Mouse (Mus musculus) C3H10T1/2 (cell line): Measurements from ENCODE around the gene Gtse1. TPM values are rescaled to one million over a fixed set of nuclear protein-coding genes. Genes with fewer than 3 reads are reported as not detected.

ENCODE experiments used
- polyA plus RNA-seq, 2 experiments: library from polyadenylated mRNA; unstranded; fragments of >200 nt; fragmentation: generic; extraction: Trizol; gene quantifications; one replicate each; pipeline ENCODE4 v1.2.1; 2012; ENCODE audit warnings: missing spikeins in 2 of 2

Gene Gtse1
- 10 to 100 TPM; 26.3 to 33.7 TPM for polyA plus RNA-seq

GRCm38 (mm10) chr15:85859490-85860031 is at the start of gene Gtse1:
Gene Gtse1, plus strand, starts transcription at chr15:85859745.

DNA sequence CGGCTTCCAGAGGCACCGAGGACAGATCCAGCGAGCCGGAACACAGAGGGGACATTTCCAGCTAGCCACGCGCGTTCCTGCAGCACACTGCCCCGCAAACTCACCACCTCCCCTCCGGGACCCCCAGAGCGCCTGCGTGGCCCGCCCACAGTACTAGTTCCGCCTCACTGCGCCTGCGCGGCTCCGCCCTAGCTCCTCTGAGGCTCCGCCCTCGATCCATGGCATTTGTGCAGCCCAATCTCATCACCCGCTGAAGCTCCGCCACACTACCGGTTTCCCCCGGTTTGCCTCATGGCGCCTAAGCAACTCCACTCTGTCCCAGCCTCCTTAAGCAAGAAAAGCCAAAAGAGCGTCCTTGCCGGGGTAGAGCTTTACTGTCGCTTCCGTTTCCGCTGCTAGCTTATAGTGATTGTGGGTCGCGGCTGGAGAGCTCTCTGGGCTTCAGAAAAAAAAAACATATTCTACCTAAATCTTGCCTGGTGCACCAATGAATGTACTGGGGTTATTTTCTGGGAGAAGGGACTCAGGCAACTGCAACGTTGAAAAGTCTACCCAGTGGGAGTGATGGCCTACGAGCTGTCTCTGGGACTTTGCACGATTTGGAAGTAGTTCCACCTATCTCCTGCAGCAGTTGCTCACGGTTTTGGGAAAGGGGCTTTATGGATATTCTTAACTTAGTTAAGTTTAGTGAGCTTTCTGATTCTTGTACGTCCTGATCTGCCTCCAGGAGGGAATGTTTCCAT is 47.8 kb upstream of the Gtse1 start, which contains the start of gene Cdpf1:
Cdpf1 (minus strand) TSS at position 163 of the 743 bp plus-strand sequence.

DNA sequence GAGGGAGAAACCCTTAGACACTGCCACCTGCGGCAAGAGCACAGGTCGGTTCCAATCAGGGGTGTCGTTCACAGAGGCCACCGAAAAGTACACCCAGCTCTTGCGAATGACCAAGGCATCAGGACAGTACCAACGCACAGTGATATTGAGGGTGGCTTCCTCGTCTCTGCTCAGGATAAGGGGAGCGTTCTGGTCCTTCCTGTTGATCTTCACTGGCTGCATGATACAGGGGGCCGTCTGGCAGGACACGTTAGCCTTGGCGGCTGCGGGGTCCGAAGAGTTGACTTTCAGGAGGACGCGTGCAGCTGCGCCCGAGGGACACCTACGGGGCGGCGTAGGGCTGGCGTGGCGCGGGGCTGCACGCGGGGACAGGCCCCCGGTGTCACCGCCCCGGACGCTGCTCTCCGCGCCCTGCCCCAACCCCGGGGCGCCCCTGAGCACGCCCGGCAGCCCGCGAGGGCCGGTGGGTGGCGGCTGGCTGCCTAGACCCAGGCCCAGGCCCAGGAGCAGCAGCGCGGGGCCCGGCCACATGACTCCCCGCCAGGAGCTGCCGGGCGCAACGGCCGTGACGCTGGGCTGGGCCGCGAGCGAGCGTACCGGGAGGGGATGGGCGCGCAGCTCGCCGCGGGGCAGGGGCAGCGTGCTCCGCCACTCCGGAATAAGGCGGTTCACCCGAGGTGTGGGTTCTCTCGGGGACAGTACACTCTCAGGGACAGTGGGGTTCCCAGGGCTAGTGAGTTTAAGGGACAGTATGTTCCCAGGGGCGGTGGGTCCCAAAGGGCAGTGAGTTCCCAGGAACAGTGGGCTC is 38.1 kb upstream of the Gtse1 start, which contains the start of gene Pkdrej:
Pkdrej (minus strand) TSS at position 532 of the 808 bp plus-strand sequence.

DNA sequence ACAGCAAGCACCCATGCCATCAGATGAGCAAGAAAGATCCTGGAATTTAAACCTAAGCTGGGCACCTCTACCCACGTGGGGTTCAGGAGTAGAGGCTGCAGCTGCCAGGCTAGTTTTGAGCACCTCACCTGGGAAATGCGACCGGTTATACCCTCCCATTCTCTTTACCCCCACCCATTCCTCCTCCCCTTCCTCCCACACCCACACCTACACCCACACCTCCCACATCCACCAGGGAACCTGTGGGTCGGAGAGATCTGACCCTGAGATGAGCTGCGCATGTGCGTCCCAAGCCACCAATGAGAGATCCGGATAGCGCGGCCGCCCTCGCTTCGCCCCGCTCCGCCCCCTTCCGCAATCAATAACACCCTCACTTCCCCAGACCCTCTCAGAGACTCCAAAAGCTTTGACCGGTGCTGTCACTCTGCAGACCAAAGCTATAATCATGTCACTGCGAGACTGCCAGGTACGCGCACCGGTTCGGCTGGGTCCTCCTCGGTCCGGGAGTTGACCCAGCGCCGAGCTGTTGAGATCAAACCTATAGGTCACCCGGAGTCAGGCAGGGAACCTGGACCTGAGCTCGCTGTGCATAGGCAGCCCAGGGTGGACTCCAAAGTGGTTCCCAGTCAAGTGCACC is 27.5 kb upstream of the Gtse1 start, which contains the start of gene Ttc38:
Ttc38 (plus strand) TSS at position 353 of the 637 bp plus-strand sequence.

GRCm38 (mm10) chr15:85878848-85879497 is 19.4 kb downstream of the Gtse1 start, which contains the start of gene Trmu:
Gene Trmu, plus strand, starts transcription at chr15:85879312.

Other genes starting within 250 kb of the Gtse1 start
- under 1 TPM in 1 of 2 experiments, not detected in 1; 0.04 TPM for gene Ppara, start 124.8 kb upstream of the Gtse1 start, polyA plus RNA-seq
- 10 to 100 TPM; 13.8 to 19.0 TPM for gene Cdpf1, start 48.0 kb upstream of the Gtse1 start, polyA plus RNA-seq
- not detected for gene Pkdrej, start 38.0 kb upstream of the Gtse1 start, polyA plus RNA-seq
- gene Ttc38, start 27.4 kb upstream of the Gtse1 start, polyA plus RNA-seq, result under 1 TPM; 0.04 to 0.13 TPM
- 10 to 100 TPM in 1 of 2 experiments, 1 to 10 TPM in 1; 5.7 to 22.6 TPM for gene Trmu, start 19.6 kb downstream of the Gtse1 start, polyA plus RNA-seq
- under 1 TPM in 1 of 2 experiments, not detected in 1; under 0.01 TPM for gene Celsr1, start 174.0 kb downstream of the Gtse1 start, polyA plus RNA-seq
- 10 to 100 TPM in 1 of 2 experiments, 1 to 10 TPM in 1; 5.7 to 22.1 TPM for gene Gramd4, start 197.9 kb downstream of the Gtse1 start, polyA plus RNA-seq